Mouse (Mus musculus) thymus, adult 2 months (tissue): ENCODE data around the gene Ifngr2. TPM values are rescaled to one million over a fixed set of nuclear protein-coding genes. Genes with fewer than 3 reads are reported as not detected.
A peak's percentile ranks its signal among the peaks of the same experiment; 100 is the strongest.

Experiments used
- DNase-seq: peaks from one replicate; pipeline ENCODE4 v3.0.0; 2021
- H3K27ac ChIP-seq: fragments of 200-500 bp; 2 replicates; pipeline ENCODE4 v1.5.1; 2012; ENCODE audit warnings: low read length, control low read depth; ENCODE audit not compliant: control insufficient read depth, insufficient read depth
- H3K27me3 ChIP-seq: fragments of 200-500 bp; 2 replicates; pipeline ENCODE4 v1.6.1; 2012; ENCODE audit warnings: mild to moderate bottlenecking, low read length, moderate library complexity, mixed read lengths; ENCODE audit not compliant: control insufficient read depth, insufficient read depth
- H3K36me3 ChIP-seq: fragments of 200-500 bp; 2 replicates; pipeline ENCODE4 v1.6.1; 2012; ENCODE audit warnings: mild to moderate bottlenecking, low read length, moderate library complexity; ENCODE audit not compliant: control insufficient read depth, insufficient read depth
- H3K4me1 ChIP-seq: fragments of 200-500 bp; replicated peaks from 2 replicates; pipeline ENCODE4 v1.6.1; 2012; ENCODE audit warnings: low read length; ENCODE audit not compliant: control insufficient read depth, insufficient read depth
- H3K4me3 ChIP-seq: fragments of 200-500 bp; 2 replicates; pipeline ENCODE4 v1.5.1; 2012; ENCODE audit warnings: mild to moderate bottlenecking, low read length, control low read depth, moderate library complexity; ENCODE audit not compliant: control insufficient read depth, insufficient read depth
- CTCF ChIP-seq: fragments of 200-500 bp; IDR thresholded peaks from 2 replicates; pipeline ENCODE4 v1.5.1; 2012; ENCODE audit warnings: mild to moderate bottlenecking, control low read depth, low read length, moderate library complexity, borderline replicate concordance; ENCODE audit not compliant: control insufficient read depth, poor library complexity, insufficient read depth; ENCODE audit errors: extremely low read depth
- POLR2A ChIP-seq: fragments of 200-500 bp; IDR thresholded peaks from 2 replicates; pipeline ENCODE4 v1.6.1; 2012; ENCODE audit warnings: mild to moderate bottlenecking, low read length, control low read depth, moderate library complexity; ENCODE audit not compliant: control insufficient read depth, poor library complexity, insufficient read depth; ENCODE audit errors: extremely low read depth
- WGBS: fragments of 180-500 bp; shearing (Covaris S2); methylation state at CpG from one replicate; pipeline ENCODE4 v1.1.7; 2018; 5-methylcytosine and 5-hydroxymethylcytosine counted together
- polyA plus RNA-seq: library from polyadenylated mRNA; depleted of rRNA; stranded (reverse); fragments of >200 nt; gene quantifications from 2 replicates; pipeline ENCODE4 v1.2.3, GENCODE M21; 2012

The Ifngr2 gene
- polyA plus RNA-seq, 1 experiment = 33.4 TPM

- H3K27me3 ChIP-seq = no peaks in the 10 kb centered on the region
- H3K4me1 ChIP-seq = peaks cover 39% of the 10 kb centered on the region
- TF ChIP-seq CTCF (no peak), POLR2A (no peak)
- DNase-seq = peak; percentile 39
- H3K36me3 ChIP-seq = no peaks in the 10 kb centered on the region
- no peak overlapping the region for H3K27ac ChIP-seq
- peak overlapping the region; percentile 68 for H3K4me3 ChIP-seq
- under 1% methylated on average over 73 of the region's 75 CpGs for WGBS
These were observed 50.2 kb downstream of the Ifngr2 start for GRCm38 (mm10) chr16:91596779-91597671.

GRCm38 (mm10) chr16:91597672-91598010, 50.8 kb downstream of the Ifngr2 start, which contains the start of gene Tmem50b:
Tmem50b (minus strand) TSS chr16:91597800.
- Histone ChIP-seq H3K4me3 (peak within 1 kb of the TSS; percentile 68), H3K27ac (no peak within 1 kb of the TSS), H3K4me1 (peaks cover 33% of the 10 kb centered on the region), H3K27me3 (no peaks in the 10 kb centered on the region), H3K36me3 (no peaks in the 10 kb centered on the region)
- peak; percentile 99 for DNase-seq
- WGBS = under 1% methylated on average over 34 of the region's 34 CpGs
- TF ChIP-seq POLR2A (0 out of 2 replicates have a peak, but pooled peaks have one; percentile 33), CTCF (peak; percentile 47; the same call in 1 of the 2 replicates)

GRCm38 (mm10) chr16:91599242-91599641, 52.4 kb downstream of the Ifngr2 start:
- no peak for TF ChIP-seq POLR2A
- no peak for TF ChIP-seq CTCF
- H3K27ac ChIP-seq = no peak overlapping the region
- no peaks in the 10 kb centered on the region for H3K36me3 ChIP-seq
- no peak for DNase-seq
- H3K4me1 ChIP-seq = peaks cover 17% of the 10 kb centered on the region
- no peak overlapping the region for H3K4me3 ChIP-seq
- H3K27me3 ChIP-seq = no peaks in the 10 kb centered on the region

- no peak overlapping the region for H3K4me3 ChIP-seq
- H3K4me1 ChIP-seq = peaks cover 7% of the 10 kb centered on the region; the same call in 1 of the 2 replicates
- no peaks in the 10 kb centered on the region for H3K36me3 ChIP-seq
- TF ChIP-seq POLR2A (no peak), CTCF (no peak)
- 91% methylated on average over 4 of the region's 4 CpGs for WGBS
- no peaks in the 10 kb centered on the region for H3K27me3 ChIP-seq
- DNase-seq = no peak
- H3K27ac ChIP-seq = no peak overlapping the region
These were observed 54.2 kb downstream of the Ifngr2 start for GRCm38 (mm10) chr16:91601081-91601480.

- DNase-seq = no peak
- WGBS = 58% methylated on average over 9 of the region's 9 CpGs
- Histone ChIP-seq H3K36me3 (no peaks in the 10 kb centered on the region), H3K4me3 (no peak overlapping the region), H3K4me1 (peaks cover 6% of the 10 kb centered on the region; the same call in 1 of the 2 replicates), H3K27ac (no peak overlapping the region), H3K27me3 (no peaks in the 10 kb centered on the region)
- TF ChIP-seq CTCF = no peak
- no peak for TF ChIP-seq POLR2A
These were observed 54.8 kb downstream of the Ifngr2 start for GRCm38 (mm10) chr16:91601693-91602092.

GRCm38 (mm10) chr16:91605156-91605555, 58.3 kb downstream of the Ifngr2 start:
- TF ChIP-seq CTCF (no peak), POLR2A (no peak)
- H3K27me3 ChIP-seq = no peaks in the 10 kb centered on the region
- no peaks in the 10 kb centered on the region for H3K36me3 ChIP-seq
- no peak overlapping the region for H3K4me3 ChIP-seq
- DNase-seq = no peak
- no peak overlapping the region for H3K27ac ChIP-seq
- H3K4me1 ChIP-seq = 0 out of 2 replicates have a peak, but pooled peaks cover 2% of the 10 kb centered on the region
- WGBS = 95% methylated on average over 6 of the region's 6 CpGs
